Mouse (Mus musculus): ENCODE measurements at regions not wholly inside any gene's neighbourhood (a gene's known extent, or its start where the extent isn't known, plus 50 kb on each side); places are given as distances from the start of the nearest gene placed in this dataset.
A peak's percentile ranks its signal among the peaks of the same experiment; 100 is the strongest.

- no peaks in the 10 kb centered on the region for H3K9me3 ChIP-seq (ENCODE audit: control insufficient read depth, low read length)
- ATAC-seq (ENCODE audit: low FRiP score, low read depth) (no peak), DNase-seq (ENCODE audit: low spot score) (no peak)
- no peaks in the 10 kb centered on the region for H3K27me3 ChIP-seq (ENCODE audit: control insufficient read depth, insufficient read depth, low read length)
- H3K36me3 ChIP-seq (ENCODE audit: control insufficient read depth, insufficient read depth, low read length), result no peaks in the 10 kb centered on the region
- TF ChIP-seq POLR2A (IDR thresholded peaks at IDR 0.05; ENCODE audit: borderline replicate concordance, extremely low read depth, insufficient read depth, insufficient read length), result no peak
- no peak overlapping the region for H3K27ac ChIP-seq (replicated peaks; ENCODE audit: low read depth, low read length)
- 78% methylated on average over 10 of the region's 10 CpGs for WGBS
- peaks cover 20% of the 10 kb centered on the region; the same call in 1 of the 2 replicates for H3K4me1 ChIP-seq (ENCODE audit: control insufficient read depth, insufficient read depth, low read length)
- H3K4me3 ChIP-seq (replicated peaks; ENCODE audit: low read length), result no peak overlapping the region
- H3K4me2 ChIP-seq (replicated peaks; ENCODE audit: low read depth, low read length, severe bottlenecking), result no peak overlapping the region
- H3K9ac ChIP-seq (ENCODE audit: low read depth, low read length, severe bottlenecking), result no peak overlapping the region
These were observed 126.1 kb upstream of the Cdkn3 start for GRCm38 (mm10) chr14:46634251-46634650.

DNA sequence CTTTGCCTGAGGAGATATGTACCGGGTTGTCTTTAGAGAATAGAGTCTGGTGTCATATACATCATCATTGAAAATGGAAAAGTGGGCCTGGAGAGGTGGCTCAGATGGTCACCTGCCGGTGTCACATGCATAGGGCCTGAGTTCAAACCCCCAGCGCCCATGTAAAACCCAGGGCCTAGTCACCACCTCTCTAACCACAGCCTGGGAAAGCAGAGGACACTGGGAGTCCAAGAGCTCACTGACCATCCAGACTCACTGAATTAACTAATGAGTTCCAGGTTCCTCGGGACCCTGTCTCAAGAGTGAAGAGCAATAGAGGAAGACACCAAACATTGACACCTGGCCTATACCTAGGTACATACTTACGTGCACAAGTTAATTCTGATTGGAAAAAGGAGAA is 132.7 kb upstream of the Cdkn3 start:
- H3K4me2 ChIP-seq (replicated peaks; ENCODE audit: low read depth, low read length, severe bottlenecking), result no peak overlapping the region
- ATAC-seq (ENCODE audit: low FRiP score, low read depth) (no peak), DNase-seq (ENCODE audit: low spot score) (no peak)
- no peaks in the 10 kb centered on the region for H3K36me3 ChIP-seq (ENCODE audit: control insufficient read depth, insufficient read depth, low read length)
- no peaks in the 10 kb centered on the region for H3K27me3 ChIP-seq (ENCODE audit: control insufficient read depth, insufficient read depth, low read length)
- no peaks in the 10 kb centered on the region for H3K9me3 ChIP-seq (ENCODE audit: control insufficient read depth, low read length)
- WGBS, result 95% methylated on average over 5 of the region's 5 CpGs
- TF ChIP-seq POLR2A (IDR thresholded peaks at IDR 0.05; ENCODE audit: borderline replicate concordance, extremely low read depth, insufficient read depth, insufficient read length), result no peak
- peaks cover 8% of the 10 kb centered on the region; the same call in 1 of the 2 replicates for H3K4me1 ChIP-seq (ENCODE audit: control insufficient read depth, insufficient read depth, low read length)
- no peak overlapping the region for H3K4me3 ChIP-seq (replicated peaks; ENCODE audit: low read length)
- no peak overlapping the region for H3K9ac ChIP-seq (ENCODE audit: low read depth, low read length, severe bottlenecking)
- no peak overlapping the region for H3K27ac ChIP-seq (replicated peaks; ENCODE audit: low read depth, low read length)

GRCm38 (mm10) chr14:46625760-46626159 is 134.6 kb upstream of the Cdkn3 start:
- TF ChIP-seq POLR2A (IDR thresholded peaks at IDR 0.05; ENCODE audit: borderline replicate concordance, extremely low read depth, insufficient read depth, insufficient read length), result no peak
- H3K4me3 ChIP-seq (replicated peaks; ENCODE audit: low read length), result no peak overlapping the region
- peaks cover 8% of the 10 kb centered on the region; the same call in 1 of the 2 replicates for H3K4me1 ChIP-seq (ENCODE audit: control insufficient read depth, insufficient read depth, low read length)
- no peak overlapping the region for H3K4me2 ChIP-seq (replicated peaks; ENCODE audit: low read depth, low read length, severe bottlenecking)
- DNase-seq (ENCODE audit: low spot score) (peak; percentile 62), ATAC-seq (ENCODE audit: low FRiP score, low read depth) (peak; percentile 84)
- no peaks in the 10 kb centered on the region for H3K9me3 ChIP-seq (ENCODE audit: control insufficient read depth, low read length)
- peak overlapping the region; percentile 26; the same call in 1 of the 2 replicates for H3K27ac ChIP-seq (replicated peaks; ENCODE audit: low read depth, low read length)
- WGBS, result 29% methylated on average over 7 of the region's 7 CpGs
- no peaks in the 10 kb centered on the region for H3K36me3 ChIP-seq (ENCODE audit: control insufficient read depth, insufficient read depth, low read length)
- H3K27me3 ChIP-seq (ENCODE audit: control insufficient read depth, insufficient read depth, low read length), result no peaks in the 10 kb centered on the region
- H3K9ac ChIP-seq (ENCODE audit: low read depth, low read length, severe bottlenecking), result no peak overlapping the region

DNA sequence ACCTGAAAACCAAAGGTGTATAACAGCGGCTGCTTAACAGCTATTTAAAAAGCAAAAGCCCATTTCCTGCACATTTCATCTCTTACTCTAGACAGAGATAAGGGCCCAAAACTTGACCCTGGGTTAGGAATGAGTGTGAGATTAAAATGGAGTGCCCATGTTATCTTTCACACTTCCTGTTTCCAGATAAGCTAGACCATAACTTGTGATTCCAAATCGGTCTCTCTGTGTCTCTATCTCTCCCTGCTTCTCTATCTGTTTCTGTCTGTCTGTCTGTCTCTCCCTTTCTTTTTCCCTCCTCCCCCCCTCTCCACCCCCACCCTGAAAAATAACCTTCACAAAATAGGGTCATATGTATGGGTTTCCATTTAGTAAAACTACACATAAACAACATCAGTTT is 136.7 kb upstream of the Cdkn3 start:
- H3K9ac ChIP-seq (ENCODE audit: low read depth, low read length, severe bottlenecking), result no peak overlapping the region
- H3K4me1 ChIP-seq (ENCODE audit: control insufficient read depth, insufficient read depth, low read length), result peaks cover 8% of the 10 kb centered on the region; the same call in 1 of the 2 replicates
- DNase-seq (ENCODE audit: low spot score), result no peak
- no peak overlapping the region for H3K4me3 ChIP-seq (replicated peaks; ENCODE audit: low read length)
- no peak overlapping the region for H3K27ac ChIP-seq (replicated peaks; ENCODE audit: low read depth, low read length)
- WGBS, result 60% methylated on average over 2 of the region's 2 CpGs
- H3K4me2 ChIP-seq (replicated peaks; ENCODE audit: low read depth, low read length, severe bottlenecking), result no peak overlapping the region
- no peaks in the 10 kb centered on the region for H3K9me3 ChIP-seq (ENCODE audit: control insufficient read depth, low read length)
- H3K36me3 ChIP-seq (ENCODE audit: control insufficient read depth, insufficient read depth, low read length), result no peaks in the 10 kb centered on the region
- no peak for TF ChIP-seq POLR2A (IDR thresholded peaks at IDR 0.05; ENCODE audit: borderline replicate concordance, extremely low read depth, insufficient read depth, insufficient read length)
- H3K27me3 ChIP-seq (ENCODE audit: control insufficient read depth, insufficient read depth, low read length), result no peaks in the 10 kb centered on the region
- ATAC-seq (ENCODE audit: low FRiP score, low read depth), result no peak

DNA sequence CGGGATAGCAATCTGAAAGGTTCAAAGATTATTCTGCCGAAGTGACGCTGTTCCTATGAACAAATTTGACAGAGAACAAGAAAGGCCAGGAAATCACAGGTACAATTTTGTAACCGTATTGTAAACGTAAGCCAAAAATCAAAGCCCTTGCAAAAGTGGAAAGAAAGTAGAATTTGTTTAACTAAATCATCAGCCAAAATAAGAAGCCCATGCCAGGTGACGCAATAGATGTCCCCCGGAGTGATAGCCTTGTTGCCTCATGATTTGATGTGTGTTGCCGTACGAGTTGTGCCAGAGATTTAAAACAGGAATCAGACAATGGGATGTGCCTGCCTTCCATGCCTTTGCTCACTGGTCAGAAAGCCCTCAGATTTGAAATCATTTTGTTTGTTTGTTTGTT is 144.3 kb upstream of the Cdkn3 start:
- TF ChIP-seq POLR2A (IDR thresholded peaks at IDR 0.05; ENCODE audit: borderline replicate concordance, extremely low read depth, insufficient read depth, insufficient read length), result no peak
- no peak overlapping the region for H3K9ac ChIP-seq (ENCODE audit: low read depth, low read length, severe bottlenecking)
- H3K9me3 ChIP-seq (ENCODE audit: control insufficient read depth, low read length), result no peaks in the 10 kb centered on the region
- no peak overlapping the region for H3K4me3 ChIP-seq (replicated peaks; ENCODE audit: low read length)
- H3K4me1 ChIP-seq (ENCODE audit: control insufficient read depth, insufficient read depth, low read length), result 0 out of 2 replicates have a peak, but pooled peaks cover 2% of the 10 kb centered on the region
- ATAC-seq (ENCODE audit: low FRiP score, low read depth) (no peak), DNase-seq (ENCODE audit: low spot score) (no peak)
- H3K27me3 ChIP-seq (ENCODE audit: control insufficient read depth, insufficient read depth, low read length), result no peaks in the 10 kb centered on the region
- H3K4me2 ChIP-seq (replicated peaks; ENCODE audit: low read depth, low read length, severe bottlenecking), result no peak overlapping the region
- H3K27ac ChIP-seq (replicated peaks; ENCODE audit: low read depth, low read length), result no peak overlapping the region
- WGBS, result 80% methylated on average over 9 of the region's 9 CpGs
- no peaks in the 10 kb centered on the region for H3K36me3 ChIP-seq (ENCODE audit: control insufficient read depth, insufficient read depth, low read length)

DNA sequence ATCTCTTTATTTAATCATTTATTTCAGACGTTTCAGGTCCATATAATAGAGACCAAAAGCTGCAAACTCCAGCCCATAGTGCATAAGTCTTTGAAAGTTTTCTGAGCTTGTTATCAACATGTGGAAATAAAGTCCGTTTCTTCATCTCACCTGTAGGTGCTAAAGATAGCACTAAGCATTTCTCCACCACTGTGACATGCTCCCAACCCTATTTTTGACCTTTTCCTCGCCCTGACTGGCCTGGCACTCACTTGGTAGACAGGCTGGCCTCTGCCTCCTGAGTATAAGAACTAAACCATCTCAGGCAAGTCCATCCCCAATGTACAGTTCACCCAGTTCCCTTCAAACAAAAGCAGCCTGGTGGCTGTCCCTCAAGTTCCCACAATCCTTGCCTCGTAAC is 145.4 kb upstream of the Cdkn3 start:
- WGBS, result 74% methylated on average over 4 of the region's 4 CpGs
- ATAC-seq (ENCODE audit: low FRiP score, low read depth), result no peak
- H3K36me3 ChIP-seq (ENCODE audit: control insufficient read depth, insufficient read depth, low read length), result no peaks in the 10 kb centered on the region

More for the DNA sequence above, 145.4 kb upstream of the Cdkn3 start:
- H3K9ac ChIP-seq (ENCODE audit: low read depth, low read length, severe bottlenecking), result no peak overlapping the region
- DNase-seq (ENCODE audit: low spot score), result no peak
- TF ChIP-seq POLR2A (IDR thresholded peaks at IDR 0.05; ENCODE audit: borderline replicate concordance, extremely low read depth, insufficient read depth, insufficient read length), result no peak
- no peak overlapping the region for H3K4me2 ChIP-seq (replicated peaks; ENCODE audit: low read depth, low read length, severe bottlenecking)
- no peaks in the 10 kb centered on the region for H3K9me3 ChIP-seq (ENCODE audit: control insufficient read depth, low read length)
- no peak overlapping the region for H3K27ac ChIP-seq (replicated peaks; ENCODE audit: low read depth, low read length)
- H3K27me3 ChIP-seq (ENCODE audit: control insufficient read depth, insufficient read depth, low read length), result no peaks in the 10 kb centered on the region
- H3K4me1 ChIP-seq (ENCODE audit: control insufficient read depth, insufficient read depth, low read length), result peaks cover 9% of the 10 kb centered on the region
- H3K4me3 ChIP-seq (replicated peaks; ENCODE audit: low read length), result no peak overlapping the region
